Mouse (Mus musculus) cortical plate, adult 2 months (tissue): ENCODE measurements at regions not wholly inside any gene's neighbourhood (a gene's known extent, or its start where the extent isn't known, plus 50 kb on each side); places are given as distances from the start of the nearest gene placed in this dataset.

ENCODE experiments used
- H3K27ac ChIP-seq: fragments of 200-500 bp; 2 replicates; pipeline ENCODE4 v1.5.1; 2012; ENCODE audit warnings: low read length, control low read depth, inconsistent platforms; ENCODE audit not compliant: insufficient read depth
- H3K4me1 ChIP-seq: fragments of 200-500 bp; 2 replicates; pipeline ENCODE4 v1.6.1; 2011; ENCODE audit warnings: low read length; ENCODE audit not compliant: control insufficient read depth, insufficient read depth
- H3K4me3 ChIP-seq: fragments of 200-500 bp; 2 replicates; pipeline ENCODE4 v1.5.1; 2011; ENCODE audit warnings: mild to moderate bottlenecking, low read length, control low read depth; ENCODE audit not compliant: insufficient read depth
- CTCF ChIP-seq: fragments of 200-500 bp; IDR thresholded peaks from 2 replicates; pipeline ENCODE4 v1.5.1; 2011; ENCODE audit warnings: mild to moderate bottlenecking, control low read depth, low read length; ENCODE audit not compliant: insufficient read depth; ENCODE audit errors: extremely low read depth
- POLR2A ChIP-seq: fragments of 200-500 bp; IDR thresholded peaks from 2 replicates; pipeline ENCODE4 v1.6.1; 2011; ENCODE audit warnings: mild to moderate bottlenecking, low read length, control low read depth; ENCODE audit not compliant: insufficient read depth; ENCODE audit errors: extremely low read depth

GRCm38 (mm10) chr8:87189791-87190385, 282.5 kb downstream of the Cbln1 start:
- TF ChIP-seq POLR2A (no peak), CTCF (no peak)
- no peak overlapping the region for H3K27ac ChIP-seq
- no peak overlapping the region for H3K4me3 ChIP-seq
- H3K4me1 ChIP-seq = no peaks in the 10 kb centered on the region

GRCm38 (mm10) chr8:87182888-87183287, 289.5 kb downstream of the Cbln1 start:
- no peak overlapping the region for H3K4me3 ChIP-seq
- no peaks in the 10 kb centered on the region for H3K4me1 ChIP-seq
- no peak overlapping the region for H3K27ac ChIP-seq
- no peak for TF ChIP-seq POLR2A
- no peak for TF ChIP-seq CTCF

DNA sequence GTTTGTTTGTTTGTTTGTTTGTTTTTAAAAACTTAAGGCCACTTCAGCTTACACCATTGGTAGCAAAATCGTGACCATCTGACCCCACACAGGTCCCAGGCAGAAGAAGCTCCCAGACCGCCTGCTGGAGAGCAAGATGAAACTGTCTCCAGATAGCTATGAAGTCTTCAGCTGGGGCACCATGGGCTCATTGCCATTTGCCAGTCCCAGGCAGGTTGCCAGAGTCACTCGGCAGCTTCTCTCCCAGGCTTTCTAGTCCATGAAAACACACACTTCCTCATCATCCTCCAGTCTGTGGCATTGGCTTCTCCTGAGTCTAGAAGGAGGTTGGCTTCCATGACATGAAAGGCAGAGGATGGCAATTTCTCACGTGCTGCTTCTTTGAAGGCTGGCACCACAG, 293.5 kb upstream of the N4bp1 start:
- Histone ChIP-seq H3K4me3 (no peak overlapping the region), H3K27ac (no peak overlapping the region), H3K4me1 (no peaks in the 10 kb centered on the region)
- no peak for TF ChIP-seq POLR2A
- TF ChIP-seq CTCF = no peak

DNA sequence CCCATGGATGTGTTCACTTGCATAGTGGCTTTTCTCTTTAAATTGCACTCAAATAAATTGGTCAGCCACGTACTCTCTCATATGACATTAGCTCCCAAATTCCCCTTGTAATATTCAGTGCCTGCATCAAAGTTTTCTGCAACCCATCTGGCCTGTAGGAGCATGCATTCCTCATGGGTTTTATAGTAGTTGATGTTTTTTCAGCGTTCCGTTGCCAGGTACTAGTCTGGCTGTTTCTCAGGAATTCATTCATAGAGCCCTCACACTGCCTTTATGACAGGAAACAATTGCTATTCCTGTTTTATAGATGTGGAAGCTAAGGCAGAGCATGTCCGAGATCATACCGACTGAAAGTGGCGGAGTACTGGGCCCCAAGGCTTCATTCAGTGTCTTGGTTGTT, 292.6 kb upstream of the N4bp1 start:
- TF ChIP-seq POLR2A (no peak), CTCF (no peak)

DNA sequence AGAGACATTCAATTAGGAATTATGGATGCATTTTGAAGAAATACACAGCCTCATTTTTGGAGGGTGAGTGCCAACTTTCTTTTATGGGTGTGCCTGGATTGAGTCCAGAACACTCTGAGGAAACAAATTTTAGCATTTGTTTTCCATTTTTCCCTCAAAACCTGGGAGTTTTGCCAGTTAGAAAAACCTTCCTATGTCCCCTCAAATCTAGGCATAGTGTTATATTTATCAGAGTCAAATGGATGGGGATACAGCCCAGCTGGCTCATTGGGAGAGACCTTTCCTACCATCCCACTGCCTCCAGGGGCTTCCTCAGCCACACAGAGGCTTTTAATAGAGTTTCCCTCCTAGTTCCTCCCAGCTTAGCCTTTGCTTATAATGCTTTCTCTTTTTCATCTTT, 290.0 kb upstream of the N4bp1 start:
- Histone ChIP-seq H3K4me1 (no peaks in the 10 kb centered on the region), H3K27ac (no peak overlapping the region), H3K4me3 (no peak overlapping the region)
- TF ChIP-seq POLR2A = no peak
- no peak for TF ChIP-seq CTCF

More for the DNA sequence above, 292.6 kb upstream of the N4bp1 start:
- no peak overlapping the region for H3K27ac ChIP-seq
- no peak overlapping the region for H3K4me3 ChIP-seq
- H3K4me1 ChIP-seq = no peaks in the 10 kb centered on the region

DNA sequence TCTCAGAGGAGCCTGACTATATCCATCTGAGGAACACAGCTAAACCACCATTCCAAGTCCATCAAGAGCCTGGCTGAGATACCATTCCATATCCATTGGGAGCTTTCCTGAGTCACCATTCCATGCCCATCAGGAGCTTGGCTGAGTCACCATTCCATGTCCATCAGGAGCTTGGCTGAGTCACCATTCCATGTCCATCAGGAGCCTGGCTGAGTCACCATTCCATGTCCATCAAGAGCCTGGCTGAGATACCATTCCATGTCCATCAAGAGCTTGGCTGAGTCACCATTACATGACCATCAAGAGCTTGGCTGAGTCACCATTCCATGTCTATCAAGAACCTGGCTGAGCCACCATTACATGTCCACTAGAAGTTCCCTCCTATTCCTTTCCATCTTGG, 288.7 kb upstream of the N4bp1 start:
- Histone ChIP-seq H3K4me1 (no peaks in the 10 kb centered on the region), H3K4me3 (no peak overlapping the region), H3K27ac (no peak overlapping the region)
- TF ChIP-seq POLR2A (no peak), CTCF (no peak)

DNA sequence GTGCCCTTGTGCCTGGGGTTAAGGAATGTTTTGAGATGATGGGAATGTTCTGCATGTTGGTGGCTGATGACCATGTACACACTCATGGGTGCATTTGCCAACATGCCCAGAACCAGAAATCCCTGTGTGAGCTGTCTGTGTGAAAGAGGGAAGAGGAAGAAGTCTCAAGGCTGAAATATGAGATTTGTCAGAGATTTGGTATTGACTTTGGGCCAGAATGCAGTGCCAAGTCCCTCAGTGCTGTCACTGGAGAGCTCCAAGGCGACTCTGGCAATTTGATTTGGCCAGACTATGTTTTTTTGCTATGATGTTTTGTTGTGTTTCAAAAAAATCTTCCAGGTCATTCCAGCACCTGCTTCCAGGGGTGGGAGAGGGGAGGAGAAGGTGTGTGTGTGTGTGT, 281.7 kb upstream of the N4bp1 start:
- Histone ChIP-seq H3K27ac (no peak overlapping the region), H3K4me1 (no peaks in the 10 kb centered on the region), H3K4me3 (no peak overlapping the region)
- TF ChIP-seq CTCF (no peak), POLR2A (no peak)

DNA sequence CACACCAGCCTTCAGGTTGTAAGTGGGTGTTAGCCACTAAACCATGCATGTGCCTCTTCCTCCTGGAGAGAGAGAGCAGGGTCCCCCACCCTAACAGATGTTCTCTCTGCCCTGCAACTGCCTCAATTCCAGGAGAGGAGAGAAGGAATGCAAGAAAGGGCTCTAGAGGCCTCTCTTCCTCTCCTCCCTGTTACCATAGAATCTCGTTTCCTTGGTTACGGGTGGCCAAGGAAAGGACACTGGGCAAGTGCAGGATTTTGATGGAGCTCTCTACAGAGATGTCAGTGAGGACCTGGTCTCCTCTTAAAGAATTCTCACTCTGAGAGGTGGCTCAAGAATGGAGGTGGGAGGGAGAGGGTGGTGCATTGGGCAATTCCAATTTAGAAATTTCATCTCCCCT, 275.4 kb upstream of the N4bp1 start:
- no peaks in the 10 kb centered on the region for H3K4me1 ChIP-seq
- no peak for TF ChIP-seq CTCF
- no peak for TF ChIP-seq POLR2A
- no peak overlapping the region for H3K27ac ChIP-seq
- no peak overlapping the region for H3K4me3 ChIP-seq

DNA sequence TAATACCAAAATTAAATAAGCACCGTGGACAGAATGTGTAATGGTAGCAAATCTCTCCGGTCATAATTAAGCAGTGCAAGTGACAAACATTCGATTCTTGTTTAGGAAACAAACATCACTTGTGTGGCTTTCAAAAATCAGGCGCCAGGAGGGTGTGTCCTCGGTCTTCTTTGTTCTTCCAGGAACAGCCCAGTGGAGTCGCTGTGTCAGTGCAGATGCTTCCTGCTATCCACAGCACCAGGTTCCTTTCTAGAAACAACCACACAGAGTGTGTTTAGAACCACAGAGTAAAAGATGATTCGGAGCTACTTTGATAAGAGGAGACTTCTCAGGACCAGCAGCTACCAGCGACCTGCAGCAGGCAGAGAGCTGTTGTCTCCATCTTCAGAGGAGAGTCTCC, 273.3 kb upstream of the N4bp1 start:
- Histone ChIP-seq H3K27ac (no peak overlapping the region), H3K4me1 (no peaks in the 10 kb centered on the region), H3K4me3 (no peak overlapping the region)
- TF ChIP-seq POLR2A (no peak), CTCF (peak; percentile 10; the same call in 1 of the 2 replicates)

DNA sequence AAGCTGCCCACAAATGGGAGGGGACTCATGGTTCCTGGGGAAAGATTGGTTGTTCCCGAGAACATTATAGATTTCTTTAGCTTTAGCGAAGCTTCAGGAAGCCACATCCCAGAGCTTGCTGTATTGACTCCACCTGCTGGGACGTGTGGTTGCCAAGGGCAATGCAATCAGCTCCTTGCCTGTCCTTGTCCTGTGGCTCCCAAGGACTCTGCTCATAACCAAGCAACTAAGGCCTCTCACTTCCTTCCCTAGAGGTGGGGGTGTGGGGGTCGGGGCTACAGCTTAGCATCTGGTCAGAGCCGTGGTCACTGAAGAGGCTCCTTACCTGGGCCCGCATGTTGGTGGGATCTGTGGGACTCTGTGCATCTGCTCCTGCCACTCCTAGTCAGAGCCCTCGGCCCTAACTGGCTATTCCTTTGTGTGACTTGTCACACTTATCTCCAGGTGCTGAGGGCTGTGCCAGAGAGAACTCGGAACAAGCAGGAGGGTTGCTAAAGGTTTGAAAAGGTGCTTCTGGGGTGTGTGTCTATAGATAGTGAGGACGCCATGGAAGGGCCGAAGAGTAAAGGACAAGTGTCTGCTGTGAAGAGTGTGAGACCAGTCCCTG, 270.9 kb upstream of the N4bp1 start:
- H3K4me1 ChIP-seq = no peaks in the 10 kb centered on the region
- no peak overlapping the region for H3K27ac ChIP-seq
- no peak for TF ChIP-seq CTCF
- no peak for TF ChIP-seq POLR2A
- no peak overlapping the region for H3K4me3 ChIP-seq
